Mouse (Mus musculus) hindbrain, embryonic 14.5 days (tissue): ENCODE measurements around the gene Igf2bp1. TPM values are rescaled to one million over a fixed set of nuclear protein-coding genes. Genes with fewer than 3 reads are reported as not detected.

ENCODE experiments used
- ATAC-seq: fragments of 200-750 bp; cut with Nextera tagmentation; 2 replicates; pipeline ENCODE4 v1.8.0; 2017; ENCODE audit warnings: moderate number of reproducible peaks, mild to moderate bottlenecking, moderate TSS enrichment, moderate library complexity; ENCODE audit not compliant: low FRiP score
- DNase-seq: peaks from one replicate; pipeline ENCODE4 v3.0.0-alpha.2; 2015; ENCODE audit warnings: low spot score
- H3K27ac ChIP-seq: fragments of 300-500 bp; sonication (generic); 2 replicates; pipeline ENCODE4 v1.5.1; 2014; ENCODE audit warnings: mild to moderate bottlenecking, moderate library complexity
- H3K27me3 ChIP-seq: fragments of 300-500 bp; sonication (generic); 2 replicates; pipeline ENCODE4 v1.6.1; 2014; ENCODE audit warnings: mild to moderate bottlenecking, low read length, mixed read lengths; ENCODE audit not compliant: control insufficient read depth, insufficient read depth
- H3K36me3 ChIP-seq: fragments of 300-500 bp; sonication (generic); replicated peaks from 2 replicates; pipeline ENCODE4 v1.6.1; 2014; ENCODE audit not compliant: control insufficient read depth, insufficient read depth
- H3K4me1 ChIP-seq: fragments of 300-500 bp; sonication (generic); replicated peaks from 2 replicates; pipeline ENCODE4 v1.6.1; 2014; ENCODE audit warnings: antibody characterized with exemption, low read length, mixed read lengths; ENCODE audit not compliant: control insufficient read depth, insufficient read depth
- H3K4me2 ChIP-seq: fragments of 300-500 bp; sonication (generic); replicated peaks from 2 replicates; pipeline ENCODE4 v1.6.1; 2014; ENCODE audit warnings: mild to moderate bottlenecking, moderate library complexity
- H3K4me3 ChIP-seq: fragments of 300-500 bp; sonication (generic); replicated peaks from 2 replicates; pipeline ENCODE4 v1.5.1; 2014; ENCODE audit warnings: mild to moderate bottlenecking, low read length
- H3K9ac ChIP-seq: fragments of 300-500 bp; sonication (generic); 2 replicates; pipeline ENCODE4 v1.6.1; 2014
- H3K9me3 ChIP-seq: fragments of 300-500 bp; sonication (generic); 2 replicates; pipeline ENCODE4 v1.6.1; 2016; ENCODE audit warnings: low read length; ENCODE audit not compliant: control insufficient read depth
- WGBS: fragments of 180-500 bp; shearing (Covaris S2); extraction: QIAGEN DNeasy Blood & Tissue Kit; methylation state at CpG from one replicate; pipeline ENCODE4 v1.1.7; 2014; 5-methylcytosine and 5-hydroxymethylcytosine counted together
- polyA plus RNA-seq: library from polyadenylated mRNA; unstranded; fragments of >200 nt; fragmentation: Nextera tagmentation; extraction: Ambion mirVana; gene quantifications from 2 replicates; pipeline ENCODE4 v1.2.1, GENCODE M21; 2014

Gene Igf2bp1
- polyA plus RNA-seq, 1 experiment from 2014 or later = 7.0 TPM

- 61% methylated on average over 5 of the region's 5 CpGs for WGBS
- Histone ChIP-seq H3K27ac (no peak overlapping the region), H3K36me3 (no peaks in the 10 kb centered on the region), H3K4me3 (no peak overlapping the region), H3K4me1 (no peaks in the 10 kb centered on the region), H3K9ac (no peak overlapping the region), H3K9me3 (no peaks in the 10 kb centered on the region), H3K27me3 (no peaks in the 10 kb centered on the region), H3K4me2 (no peak overlapping the region)
- ATAC-seq (no peak), DNase-seq (no peak)
These were observed 9.7 kb upstream of the Igf2bp1 start for GRCm38 (mm10) chr11:96015421-96015820.

DNA sequence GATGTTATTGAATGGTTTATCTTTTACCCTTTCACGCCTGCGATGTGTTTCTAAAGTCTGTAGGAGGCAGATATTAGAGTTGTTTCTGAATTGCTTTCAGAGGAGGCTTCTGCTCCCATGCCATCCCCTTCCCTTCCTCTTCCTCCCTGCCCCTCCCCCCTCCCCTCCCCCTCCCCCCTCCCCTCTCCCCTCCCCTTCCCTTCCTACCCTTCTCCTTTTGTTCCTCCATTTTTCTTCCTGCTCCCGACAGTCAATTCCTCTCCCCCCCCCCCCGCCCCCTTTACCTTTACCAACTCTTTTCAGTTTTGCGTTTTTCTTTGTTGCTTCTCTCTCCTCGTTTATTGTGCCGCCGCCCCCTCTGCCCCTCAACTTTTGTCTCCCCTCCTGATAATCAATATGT lies 6.2 kb upstream of the Igf2bp1 start:
- ATAC-seq = no peak
- no peak for DNase-seq
- Histone ChIP-seq H3K27me3 (no peaks in the 10 kb centered on the region), H3K4me2 (peak overlapping the region; percentile 27; the same call in 1 of the 2 replicates), H3K36me3 (no peaks in the 10 kb centered on the region), H3K4me1 (no peaks in the 10 kb centered on the region), H3K9ac (no peak overlapping the region), H3K27ac (no peak overlapping the region), H3K4me3 (no peak overlapping the region), H3K9me3 (no peaks in the 10 kb centered on the region)
- WGBS = 2% methylated on average over 6 of the region's 8 CpGs

DNA sequence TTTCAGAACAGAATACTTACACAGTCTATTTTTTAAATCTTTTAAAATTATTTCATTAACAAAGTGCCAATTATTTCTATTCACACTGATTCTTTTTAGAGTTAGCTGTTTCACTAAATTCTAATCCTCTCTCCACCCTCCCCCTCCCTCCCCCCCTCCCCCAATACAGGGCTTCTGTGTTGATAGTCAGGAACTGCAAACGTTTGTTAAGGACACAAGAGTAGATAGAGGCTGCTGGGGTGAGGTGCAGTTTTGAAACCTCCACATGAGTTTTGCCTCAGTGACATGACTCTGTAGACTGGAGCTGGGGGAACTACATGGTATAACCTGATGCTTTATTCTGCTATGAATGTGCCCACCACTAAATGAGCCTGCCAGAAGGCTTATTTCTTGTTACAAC lies 3.1 kb upstream of the Igf2bp1 start:
- Histone ChIP-seq H3K4me3 (no peak overlapping the region), H3K27ac (no peak overlapping the region), H3K9ac (no peak overlapping the region), H3K27me3 (no peaks in the 10 kb centered on the region), H3K36me3 (no peaks in the 10 kb centered on the region), H3K9me3 (no peaks in the 10 kb centered on the region), H3K4me1 (0 out of 2 replicates have a peak, but pooled peaks cover 6% of the 10 kb centered on the region), H3K4me2 (no peak overlapping the region)
- 0% methylated on average over 1 of the region's 1 CpGs for WGBS
- no peak for DNase-seq
- ATAC-seq = no peak

GRCm38 (mm10) chr11:96007516-96008235 lies 1.9 kb upstream of the Igf2bp1 start:
- ATAC-seq = no peak
- DNase-seq = no peak

DNA sequence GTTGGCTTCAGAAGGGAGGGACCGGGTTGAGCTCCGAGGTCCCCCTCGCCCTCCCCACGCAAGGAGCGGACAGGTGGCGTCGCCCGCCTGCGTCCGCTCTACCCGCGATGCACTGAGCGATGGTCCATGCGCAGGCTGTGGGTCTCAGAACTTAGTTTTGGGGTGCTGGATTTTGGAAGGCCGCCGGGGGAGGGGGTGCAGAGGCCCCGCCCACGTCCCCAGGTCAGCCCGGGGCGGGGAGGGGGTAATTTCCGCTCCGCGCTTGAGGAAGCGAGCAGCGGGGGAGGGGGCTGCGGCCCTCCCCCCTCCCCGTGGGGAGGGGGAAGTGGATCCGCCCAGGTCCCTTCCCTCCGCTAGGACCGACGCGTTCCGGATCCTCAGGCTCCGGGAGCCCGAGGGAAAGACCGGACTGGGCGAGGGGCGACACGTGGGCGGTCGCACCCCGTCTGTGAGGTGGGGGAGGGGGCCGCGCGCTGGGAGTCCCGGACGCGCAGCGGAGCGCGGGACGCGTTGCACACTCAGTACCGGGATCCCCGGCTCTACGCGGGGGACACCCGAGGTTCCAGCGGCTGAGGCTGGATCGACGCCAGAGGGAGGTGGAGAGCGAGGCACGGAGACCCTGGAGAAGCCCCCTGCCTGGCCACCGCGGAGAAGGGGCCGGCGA lies 1.2 kb upstream of the Igf2bp1 start:
- Histone ChIP-seq H3K4me3 (peak overlapping the region; percentile 81), H3K9me3 (no peaks in the 10 kb centered on the region), H3K27me3 (no peaks in the 10 kb centered on the region), H3K27ac (peak overlapping the region; percentile 89), H3K4me1 (peaks cover 18% of the 10 kb centered on the region), H3K9ac (peak overlapping the region; percentile 82), H3K36me3 (no peaks in the 10 kb centered on the region), H3K4me2 (peak overlapping the region; percentile 71)
- DNase-seq (peak; percentile 70), ATAC-seq (peak; percentile 86)
- 1% methylated on average over 44 of the region's 67 CpGs for WGBS

More at GRCm38 (mm10) chr11:96007516-96008235, 1.9 kb upstream of the Igf2bp1 start:
- Histone ChIP-seq H3K27me3 (no peaks in the 10 kb centered on the region), H3K4me2 (peak overlapping the region; percentile 71), H3K27ac (peak overlapping the region; percentile 89), H3K4me3 (peak overlapping the region; percentile 81), H3K9ac (peak overlapping the region; percentile 82), H3K9me3 (no peaks in the 10 kb centered on the region), H3K4me1 (peaks cover 13% of the 10 kb centered on the region; the same call in 1 of the 2 replicates), H3K36me3 (no peaks in the 10 kb centered on the region)
- WGBS = under 1% methylated on average over 32 of the region's 33 CpGs

DNA sequence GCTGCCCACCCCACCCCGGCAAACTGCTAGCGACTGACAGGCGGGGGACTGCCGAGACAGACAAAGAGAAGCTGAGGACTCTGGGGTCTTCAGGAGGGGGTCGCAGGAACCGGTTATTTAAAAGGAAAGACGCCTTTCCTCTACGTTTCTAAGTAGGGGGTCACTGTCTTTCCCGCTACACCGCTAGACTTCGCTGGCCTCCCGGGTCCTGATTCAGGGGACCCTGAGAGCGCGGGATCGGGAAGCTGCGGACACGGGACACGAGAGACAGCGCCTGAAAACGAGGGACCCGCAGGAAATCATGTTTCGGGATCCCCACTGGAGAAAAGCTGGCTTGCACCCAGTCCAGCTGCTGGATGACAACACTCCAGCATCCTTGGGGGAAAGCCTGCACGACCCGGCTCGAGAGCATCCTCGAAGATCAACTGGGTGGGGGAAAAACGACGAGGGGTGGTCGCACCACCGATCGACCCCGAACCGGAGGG lies 669 bp upstream of the Igf2bp1 start:
- peak overlapping the region; percentile 71 for H3K4me2 ChIP-seq
- under 1% methylated on average over 33 of the region's 33 CpGs for WGBS

GRCm38 (mm10) chr11:96004793-96005402 lies 842 bp downstream of the Igf2bp1 start:
- Histone ChIP-seq H3K4me1 (peaks cover 25% of the 10 kb centered on the region), H3K4me3 (peak overlapping the region; percentile 81), H3K4me2 (peak overlapping the region; percentile 71), H3K36me3 (no peaks in the 10 kb centered on the region), H3K27ac (peak overlapping the region; percentile 89), H3K9me3 (no peaks in the 10 kb centered on the region), H3K27me3 (no peaks in the 10 kb centered on the region), H3K9ac (peak overlapping the region; percentile 82)
- ATAC-seq = peak; percentile 31; the same call in 1 of the 2 replicates
- DNase-seq = no peak
- WGBS = 0% methylated on average over 40 of the region's 57 CpGs

More for the DNA sequence above, 669 bp upstream of the Igf2bp1 start:
- H3K4me3 ChIP-seq = peak overlapping the region; percentile 81
- no peaks in the 10 kb centered on the region for H3K9me3 ChIP-seq
- H3K27ac ChIP-seq = peak overlapping the region; percentile 89
- DNase-seq (peak; percentile 57), ATAC-seq (peak; percentile 25)
- H3K4me1 ChIP-seq = peaks cover 24% of the 10 kb centered on the region
- peak overlapping the region; percentile 82 for H3K9ac ChIP-seq
- H3K36me3 ChIP-seq = no peaks in the 10 kb centered on the region
- H3K27me3 ChIP-seq = no peaks in the 10 kb centered on the region

DNA sequence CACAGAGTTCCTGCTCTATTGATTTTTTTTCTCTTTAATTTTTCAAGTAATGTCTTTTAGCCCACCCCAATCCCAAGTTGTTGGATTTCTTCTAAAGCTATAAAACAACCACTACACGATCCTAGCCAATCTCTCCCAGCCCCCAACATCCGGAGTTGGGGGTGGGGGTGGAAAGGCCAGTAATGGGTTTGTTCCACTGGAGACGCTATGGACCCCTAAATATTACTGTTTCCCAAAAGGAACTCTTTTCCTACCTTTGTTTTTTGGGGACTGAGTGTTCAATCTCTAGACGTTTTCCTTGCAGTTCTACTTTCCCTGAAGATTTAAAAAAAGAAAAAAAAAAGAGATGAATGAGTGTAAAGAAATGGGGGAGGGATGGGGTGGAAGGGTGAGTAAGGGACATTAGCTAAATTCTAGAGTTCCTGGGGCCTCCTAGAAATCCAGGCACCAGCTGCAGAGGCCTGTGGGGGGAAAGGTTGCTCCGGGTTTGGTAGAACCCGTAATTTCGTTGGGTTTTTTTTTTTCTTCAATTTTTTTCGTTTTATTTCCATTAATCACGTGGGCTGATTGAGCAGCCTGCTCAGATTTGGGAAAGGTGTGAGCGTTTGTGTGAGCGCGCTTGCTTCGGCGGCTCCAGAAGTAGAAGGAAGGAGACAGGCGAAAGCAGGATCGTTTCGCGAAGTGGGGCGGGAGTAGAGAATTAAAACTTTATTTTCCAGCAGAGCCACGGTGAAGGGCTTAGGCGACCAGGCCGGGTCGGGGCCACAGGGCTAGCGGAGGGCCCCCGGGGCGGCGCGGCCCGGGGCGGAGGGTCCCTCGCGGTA lies 1.6 kb downstream of the Igf2bp1 start:
- H3K9ac ChIP-seq = peak overlapping the region; percentile 82
- no peaks in the 10 kb centered on the region for H3K9me3 ChIP-seq
- H3K4me1 ChIP-seq = peaks cover 25% of the 10 kb centered on the region
- peak overlapping the region; percentile 81 for H3K4me3 ChIP-seq
- peak overlapping the region; percentile 89 for H3K27ac ChIP-seq
- H3K27me3 ChIP-seq = no peaks in the 10 kb centered on the region
- no peak for DNase-seq
- H3K4me2 ChIP-seq = peak overlapping the region; percentile 71
- no peaks in the 10 kb centered on the region for H3K36me3 ChIP-seq
- WGBS = under 1% methylated on average over 20 of the region's 32 CpGs
- ATAC-seq = 0 out of 2 replicates have a peak, but pooled peaks have one; percentile 5
